Mouse (Mus musculus) left cerebral cortex, adult 11 months (tissue): Measurements from ENCODE around the gene Elmod1.

Experiments used
- DNase-seq: peaks from one replicate; pipeline ENCODE4 v3.0.0; 2022; ENCODE audit warnings: low spot score

The Elmod1 gene

DNA sequence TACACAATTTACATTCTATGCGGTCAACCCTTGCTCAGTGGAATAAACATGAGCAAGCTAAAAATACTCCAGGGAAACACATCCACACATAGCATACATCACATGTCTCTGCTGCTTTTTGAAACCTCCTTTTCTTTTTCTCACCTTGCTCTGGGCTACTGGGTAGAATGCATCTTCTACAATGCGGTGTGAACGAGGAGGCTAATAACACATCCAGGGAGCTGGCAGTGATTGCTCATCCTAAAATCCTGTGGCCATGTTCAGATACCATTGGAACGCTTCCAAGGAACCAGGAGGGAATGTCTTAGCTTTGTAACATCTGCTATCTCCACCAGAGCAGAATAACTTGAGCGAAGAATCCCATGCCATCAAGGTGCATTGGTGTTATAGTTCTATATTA is 64.8 kb downstream of the Elmod1 start:
- DNase-seq, result peak; percentile 48

DNA sequence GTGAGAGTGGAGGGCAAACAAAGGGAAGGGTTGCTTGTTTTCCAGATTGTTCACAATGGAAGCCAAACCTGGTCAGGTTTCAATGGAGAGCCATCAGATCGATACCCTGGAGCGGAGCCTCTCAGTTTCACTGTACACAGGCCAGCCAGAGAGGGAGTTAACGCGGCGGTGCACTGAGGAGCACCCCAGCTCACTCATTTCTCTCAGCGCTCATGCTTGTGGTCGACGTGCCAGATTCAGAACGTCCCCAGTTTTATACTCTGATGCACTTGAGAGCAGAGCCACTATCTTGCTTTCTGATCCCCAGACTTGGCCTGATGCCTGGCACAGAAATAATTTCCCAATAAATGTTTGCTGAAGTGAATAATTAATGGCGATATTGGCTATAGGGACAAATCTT is 68.3 kb downstream of the Elmod1 start:
- no peak for DNase-seq

DNA sequence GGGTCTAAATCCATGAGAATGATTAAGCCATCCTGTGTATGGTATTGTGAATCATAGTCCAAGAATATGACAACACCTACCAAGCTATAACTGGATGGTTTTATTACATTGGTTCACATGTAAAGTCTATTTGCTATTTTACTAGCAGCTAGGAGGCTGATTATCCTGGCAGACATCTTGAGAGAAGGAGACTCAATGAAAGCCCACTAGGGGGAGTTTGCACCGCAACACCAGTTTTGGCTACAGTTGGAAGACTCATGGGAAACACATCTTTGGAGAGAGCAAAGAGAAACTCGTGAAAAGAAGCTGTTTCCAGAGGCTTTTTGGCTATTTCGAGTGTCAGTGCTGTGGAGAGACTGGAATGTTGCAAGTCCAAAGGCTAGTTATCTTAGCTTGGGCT is 69.7 kb downstream of the Elmod1 start:
- DNase-seq, result no peak

DNA sequence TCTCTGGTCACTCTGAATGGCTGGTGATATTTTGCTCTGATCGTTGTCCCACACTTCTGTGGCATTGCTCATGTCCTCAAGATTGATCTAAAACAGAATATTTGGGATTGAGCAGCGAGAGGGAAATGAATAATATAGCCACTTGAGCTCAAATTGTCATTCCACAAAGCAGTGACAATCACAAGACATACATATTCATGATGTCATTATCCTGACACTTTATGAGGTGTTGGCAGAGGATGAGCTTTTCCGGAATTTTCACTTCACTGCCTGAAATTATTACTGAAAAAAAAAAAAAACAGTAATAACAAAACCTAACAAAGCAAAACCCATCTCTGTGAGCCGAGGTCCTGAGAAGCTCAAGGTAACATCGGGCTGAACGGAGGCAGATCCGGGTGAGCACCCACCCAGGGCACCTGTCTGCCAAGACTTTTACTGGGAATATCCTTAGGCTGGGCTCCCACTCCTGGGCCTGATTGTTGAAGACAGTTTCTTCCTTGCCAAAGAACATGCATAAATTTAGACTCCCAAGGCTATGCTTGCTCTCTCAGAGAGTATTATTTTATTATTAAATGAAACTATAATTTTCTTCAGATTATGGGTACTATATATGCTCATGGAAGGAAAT is 71.8 kb downstream of the Elmod1 start:
- DNase-seq, result no peak

DNA sequence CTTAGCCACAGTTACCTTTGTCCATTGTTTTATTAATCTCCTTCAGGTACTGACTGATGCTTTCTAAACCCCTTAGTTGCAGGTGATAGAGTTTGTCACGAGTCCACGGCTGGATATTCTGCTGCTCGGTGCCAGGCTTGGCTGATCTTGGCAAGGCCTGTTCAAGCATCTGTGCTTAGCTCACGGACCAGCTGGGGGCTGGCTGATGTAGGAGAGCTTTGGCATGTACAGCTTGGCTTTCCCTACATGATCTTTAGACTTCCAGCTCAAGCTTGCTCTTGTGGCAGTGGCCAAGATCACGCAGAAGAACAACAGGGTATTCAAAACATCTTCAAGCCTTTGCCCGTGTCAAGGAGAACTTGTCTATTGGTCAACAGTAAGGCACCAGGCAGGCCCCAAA is 75.3 kb downstream of the Elmod1 start:
- DNase-seq, result no peak

DNA sequence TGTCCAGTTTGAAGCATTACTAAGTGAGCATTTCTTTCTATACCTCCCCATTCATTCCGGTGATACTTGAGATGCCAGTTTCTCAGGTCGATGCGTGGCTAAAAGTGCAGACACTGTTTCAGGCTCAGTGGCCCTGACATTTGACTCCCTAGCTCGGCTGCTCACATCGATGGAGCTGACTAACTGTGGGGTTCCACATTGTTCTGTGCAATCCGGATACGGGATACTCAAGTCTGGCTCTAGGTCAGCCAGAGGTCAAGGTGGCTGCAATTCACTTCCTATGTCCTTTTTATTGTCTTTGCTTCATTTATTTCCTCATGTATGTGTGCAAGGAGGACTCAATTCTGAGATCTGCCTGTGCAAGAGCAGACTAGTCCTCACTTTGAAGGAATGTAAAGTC is 79.3 kb downstream of the Elmod1 start:
- DNase-seq, result no peak

DNA sequence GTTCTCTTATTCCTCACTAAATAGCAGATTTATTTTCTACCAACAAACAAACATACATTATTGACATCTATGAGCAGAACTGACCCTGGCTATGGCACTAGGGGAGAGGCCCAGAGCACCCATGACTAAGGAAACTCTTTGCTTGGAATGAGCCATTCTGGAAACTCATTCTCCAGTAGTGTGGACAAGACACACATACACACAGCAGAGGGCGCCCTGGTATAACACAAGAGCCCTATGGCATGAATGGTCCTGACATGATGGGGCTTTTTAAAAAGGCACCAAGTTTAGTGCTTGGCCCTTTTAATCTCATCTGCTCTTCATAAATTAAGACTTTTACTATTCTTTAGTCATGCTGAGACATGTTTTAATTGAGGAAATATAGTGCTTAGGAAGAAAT is 85.0 kb downstream of the Elmod1 start:
- DNase-seq, result peak; percentile 47

DNA sequence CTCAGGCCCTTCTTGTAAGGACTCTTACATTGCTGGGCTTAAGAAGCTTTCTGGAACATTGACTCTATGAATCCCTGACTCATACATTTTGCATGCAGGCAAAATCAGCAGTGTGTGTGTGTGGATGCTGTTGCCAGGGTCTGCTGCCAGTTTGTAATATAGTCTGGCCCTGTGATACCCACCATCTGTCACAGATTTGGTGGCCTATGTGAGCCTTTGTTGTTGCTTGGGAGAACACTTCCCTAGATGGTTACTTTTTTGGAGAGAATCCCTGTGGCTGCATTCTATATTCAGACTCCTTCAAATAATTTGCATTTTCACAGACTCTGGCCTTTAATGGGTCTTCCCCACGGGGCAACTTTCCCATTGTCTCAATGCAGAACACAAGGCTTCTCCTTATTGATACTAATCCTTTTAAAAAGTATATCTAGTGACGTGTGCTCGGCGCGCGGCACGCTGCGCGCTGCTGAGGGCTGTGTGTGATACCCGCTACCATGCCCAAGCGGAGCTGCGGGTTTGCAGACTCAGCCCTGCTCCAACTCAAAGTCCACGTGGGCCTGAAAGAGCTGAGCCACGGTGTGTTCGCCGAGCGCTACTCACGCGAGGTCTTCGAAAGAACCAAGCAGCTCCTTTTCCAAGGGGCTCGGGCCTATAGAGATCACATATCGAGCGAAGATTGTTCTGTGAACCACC is 91.4 kb downstream of the Elmod1 start:
- DNase-seq, result no peak

DNA sequence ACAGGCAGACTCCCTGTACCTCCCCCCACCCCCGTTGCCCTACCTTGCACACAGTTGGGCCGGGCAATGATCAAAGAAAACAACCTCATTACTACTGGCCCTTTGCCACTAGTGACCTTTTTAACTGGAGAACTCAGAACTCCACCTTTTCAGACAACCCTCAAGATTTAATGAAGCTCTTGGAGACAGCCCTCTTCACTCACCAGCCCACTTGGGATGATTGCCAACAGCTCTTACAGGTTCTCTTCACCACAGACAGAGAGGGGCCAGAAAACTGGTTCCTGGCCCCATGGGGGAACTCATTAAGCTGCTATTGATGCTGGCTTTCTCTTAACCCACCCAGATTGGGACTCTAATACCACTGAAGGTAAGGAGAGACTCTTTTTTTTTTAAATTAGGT is 97.7 kb downstream of the Elmod1 start:
- DNase-seq, result no peak

DNA sequence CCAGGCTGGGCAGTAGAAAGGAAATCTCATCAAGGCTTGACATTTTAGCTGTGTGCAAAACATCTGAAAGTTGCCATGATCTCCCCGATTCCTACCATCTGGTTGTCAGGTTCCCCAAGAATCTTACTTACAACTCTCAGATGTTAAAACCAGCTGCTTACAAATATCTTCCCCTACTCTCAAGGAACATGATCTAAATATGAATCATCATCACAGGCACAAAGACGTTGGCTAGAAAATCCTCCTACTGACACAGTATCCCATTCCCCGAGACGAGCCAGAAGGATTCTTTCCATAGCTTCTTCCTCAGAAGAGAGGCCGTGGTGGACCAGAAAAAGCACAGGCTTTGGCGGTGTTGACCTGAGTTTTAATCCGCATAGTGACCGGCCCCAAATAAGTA is 101.9 kb downstream of the Elmod1 start:
- DNase-seq, result no peak
